Mouse (Mus musculus): ENCODE data around the gene B3gnt6.

The B3gnt6 gene

DNA sequence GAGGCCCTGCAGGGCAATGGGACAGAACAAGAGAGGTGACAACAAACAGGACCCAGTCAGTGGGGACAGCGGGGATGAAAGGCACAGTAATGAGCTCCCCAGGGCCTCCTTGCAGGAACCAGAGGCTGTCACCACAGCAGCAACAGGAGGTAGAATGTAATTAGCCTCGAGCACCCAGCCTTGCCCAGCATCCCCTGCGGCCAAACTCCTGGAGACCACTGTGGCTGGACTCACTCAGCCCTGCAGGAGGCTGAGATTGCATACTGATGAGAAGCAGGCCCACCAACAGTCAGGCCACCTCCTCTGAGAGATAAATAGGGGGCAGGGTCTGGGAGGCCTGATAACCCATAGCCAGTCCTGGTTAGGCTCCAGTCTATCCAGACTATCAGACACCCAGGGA lies 49.5 kb downstream of the B3gnt6 start:
- no peak for DNase-seq (ENCODE audit: low read depth, low spot score)

DNA sequence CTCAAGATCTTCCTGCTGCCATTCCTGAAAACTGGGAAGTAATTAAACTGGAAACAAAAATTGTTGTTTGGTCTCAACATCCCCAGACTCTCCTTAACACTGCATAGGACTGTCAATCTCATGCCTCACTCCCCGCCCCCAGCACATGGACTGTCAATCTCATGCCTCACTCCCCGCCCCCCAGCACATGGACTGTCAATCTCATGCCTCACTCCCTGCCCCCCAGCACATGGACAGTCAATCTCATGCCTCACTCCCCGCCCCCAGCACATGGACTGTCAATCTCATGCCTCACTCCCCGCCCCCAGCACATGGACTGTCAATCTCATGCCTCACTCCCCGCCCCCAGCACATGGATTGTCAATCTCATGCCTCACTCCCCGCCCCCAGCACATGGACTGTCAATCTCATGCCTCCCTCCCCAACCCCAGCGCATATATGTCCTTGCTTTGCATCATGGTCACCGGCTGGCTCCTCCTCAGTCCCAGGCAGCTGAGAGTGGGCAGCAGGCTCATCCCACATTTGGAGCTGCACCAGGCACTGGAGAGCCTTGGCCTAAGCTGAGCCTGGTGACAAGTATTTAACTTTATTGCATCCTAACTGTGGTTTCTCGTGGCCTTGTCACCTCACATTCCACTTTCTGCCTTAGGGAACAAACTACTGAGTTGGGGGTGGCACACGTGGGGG lies 50.4 kb downstream of the B3gnt6 start:
- DNase-seq (ENCODE audit: low read depth, low spot score): no peak

DNA sequence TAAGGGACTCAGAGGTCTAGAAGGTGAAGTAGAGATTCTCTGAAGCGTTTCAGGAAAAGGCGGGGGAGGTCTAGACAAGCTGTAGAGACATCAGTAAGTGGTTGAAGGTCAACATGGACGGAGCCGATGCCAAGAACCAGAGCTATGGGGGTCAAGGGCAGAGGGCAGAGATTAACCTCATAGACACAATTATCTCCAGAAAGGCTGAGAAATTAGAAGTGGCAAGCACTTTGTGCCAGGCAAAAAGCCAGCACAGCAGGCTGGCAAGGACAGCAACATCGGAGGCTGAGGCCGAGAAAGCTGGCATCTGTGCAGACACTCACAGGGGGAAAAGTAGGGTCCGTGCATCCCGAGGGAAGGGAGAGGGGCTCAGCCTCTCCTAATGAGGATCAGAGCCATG lies 51.5 kb downstream of the B3gnt6 start:
- no peak for DNase-seq (ENCODE audit: low read depth, low spot score)

DNA sequence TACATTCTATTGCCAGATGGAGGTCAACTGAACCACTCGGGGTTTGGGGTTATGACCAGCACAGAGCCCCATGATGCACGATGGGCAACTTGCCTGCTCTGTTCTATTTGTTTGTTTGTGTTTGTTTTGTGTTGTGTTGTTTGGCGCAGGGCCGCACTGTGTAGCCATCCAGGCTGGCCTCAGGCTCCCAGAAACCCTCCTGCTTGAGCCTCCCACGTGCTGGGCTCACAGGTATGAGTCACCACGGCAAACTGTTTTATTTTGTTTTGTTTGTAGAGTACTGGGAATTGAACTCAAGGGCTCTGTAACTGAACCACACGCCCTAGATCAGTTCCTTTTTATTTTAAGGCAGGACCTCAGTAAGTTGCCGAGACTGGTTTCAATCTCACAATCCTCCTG lies 52.8 kb downstream of the B3gnt6 start:
- DNase-seq (ENCODE audit: low read depth, low spot score): no peak

DNA sequence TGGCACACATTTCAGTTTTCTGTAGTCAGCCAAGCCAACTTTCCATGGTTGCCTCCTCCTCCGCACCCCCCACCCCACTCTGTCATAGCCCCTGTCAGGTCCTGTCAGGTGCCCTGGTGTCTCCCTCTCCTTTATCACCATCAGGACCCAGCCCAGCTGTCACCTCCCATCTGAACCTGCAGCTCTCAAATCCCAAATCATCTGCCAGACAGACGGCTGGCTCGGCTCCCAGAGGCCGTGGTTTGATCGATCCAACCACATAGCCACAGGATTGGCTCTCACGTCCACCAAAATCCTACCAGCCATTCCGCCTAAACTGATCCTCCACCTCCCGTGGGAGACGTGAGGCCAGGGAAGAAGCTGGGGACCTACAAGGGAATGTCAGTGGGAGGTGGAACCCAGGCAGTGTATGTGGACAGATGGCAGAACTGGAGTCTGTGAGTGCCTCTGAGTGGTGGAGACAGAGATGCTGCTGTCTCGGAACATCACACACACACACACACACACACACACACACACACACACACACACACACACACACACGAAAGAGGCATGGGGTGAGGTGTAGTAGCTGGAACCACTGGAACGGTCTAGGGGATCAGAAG lies 53.3 kb downstream of the B3gnt6 start:
- DNase-seq (ENCODE audit: low read depth, low spot score): no peak

DNA sequence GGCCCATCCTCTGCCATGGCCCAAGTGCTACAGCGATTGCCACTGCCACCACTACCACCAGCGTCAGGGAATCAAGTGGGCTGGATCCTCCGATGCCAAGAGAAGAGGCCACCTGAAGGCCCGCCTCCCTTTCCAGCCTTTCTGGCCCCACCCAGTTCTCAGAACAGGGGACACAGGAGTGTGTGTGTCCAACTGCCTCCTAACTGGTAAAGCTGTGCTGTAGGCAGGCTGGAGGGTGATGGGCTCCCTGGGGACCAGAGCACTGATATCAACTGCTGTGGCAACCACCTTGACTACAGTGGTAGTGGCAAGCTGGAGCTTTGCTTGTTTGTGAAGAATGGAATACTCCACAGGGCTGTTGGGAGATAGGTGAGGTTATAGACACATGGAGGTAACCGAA lies 53.9 kb downstream of the B3gnt6 start, which contains the start of gene Omp:
Gene Omp (minus strand): TSS at position 101 of the 400 bp plus-strand sequence.
- DNase-seq (ENCODE audit: low read depth, low spot score): no peak

DNA sequence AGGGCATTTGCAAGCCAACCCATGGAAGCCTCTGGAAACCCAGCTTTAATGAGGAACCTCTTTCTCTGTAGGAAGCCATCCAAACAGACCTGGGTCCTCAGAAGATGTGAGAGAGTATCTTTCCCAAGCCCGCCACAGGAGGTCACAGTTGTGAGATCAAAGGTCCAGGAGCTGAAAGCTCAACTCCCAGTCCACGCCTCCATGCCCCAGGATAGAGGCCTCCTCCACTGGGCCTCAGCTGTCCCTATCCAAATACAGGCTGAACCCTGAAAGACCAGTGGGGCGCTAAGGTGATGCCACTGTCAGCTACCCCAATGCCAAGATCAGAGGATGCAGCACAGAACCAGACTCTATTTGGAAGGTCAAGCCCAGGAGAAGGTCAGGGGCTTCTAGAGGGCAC lies 56.6 kb downstream of the B3gnt6 start:
- DNase-seq (ENCODE audit: low read depth, low spot score): no peak
